Mouse (Mus musculus): ENCODE data around the gene Dnaja2. TPM values are rescaled to one million over a fixed set of nuclear protein-coding genes. Genes with fewer than 3 reads are reported as not detected.

The Dnaja2 gene
- total and polyA plus RNA-seq, 3 experiments = 150 to 471 (median 227) TPM

DNA sequence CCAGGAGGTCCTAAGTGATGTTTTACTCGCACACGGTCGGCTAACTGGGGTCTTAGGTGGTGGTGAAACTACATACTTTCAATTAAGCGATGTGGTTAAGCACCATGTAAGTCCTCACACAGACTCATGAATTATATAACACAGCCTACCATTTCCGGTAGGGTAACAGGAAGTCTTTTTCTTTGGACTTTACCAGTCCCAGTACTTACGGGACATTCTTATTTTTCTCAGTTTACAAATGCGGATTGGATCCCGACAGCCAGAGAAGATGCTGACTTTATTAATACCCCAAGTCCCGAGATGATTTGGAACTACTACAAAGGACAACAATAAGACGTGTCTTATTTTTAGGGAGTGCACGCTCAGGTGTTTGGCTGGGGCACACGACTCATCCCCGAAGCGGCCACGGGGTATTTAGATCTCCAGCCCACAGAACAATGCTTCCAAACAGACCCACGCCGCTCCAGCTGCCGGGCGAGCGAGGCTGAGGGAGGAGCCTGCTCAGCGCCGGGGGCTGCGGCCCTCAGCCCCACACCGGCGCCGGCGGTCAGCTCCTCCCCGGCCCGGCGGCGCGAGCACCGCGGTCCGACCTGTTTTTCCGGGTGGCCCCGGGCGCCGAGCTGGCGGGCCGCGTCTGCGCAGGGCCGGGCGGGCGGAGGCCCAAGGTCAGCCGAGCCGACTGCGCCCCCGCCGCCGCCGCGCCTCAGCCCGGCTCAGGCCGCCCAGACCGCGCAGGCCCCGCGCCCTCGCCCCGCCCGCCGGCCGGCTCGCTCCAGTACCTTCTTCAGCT, 558 bp downstream of the Dnaja2 start:
- peaks cover 21 to 40% of the 10 kb centered on the region in 2 experiments for H3K36me3 ChIP-seq (replicated peaks in 1 of 2; ENCODE audit: control insufficient read depth in 1 of 2, insufficient read depth in 1 of 2, low read length in 1 of 2)
- H3K4me3 ChIP-seq (replicated peaks in 1 of 3; ENCODE audit: low read depth in 2 of 3, low read length in 2 of 3, poor library complexity in 1 of 3) = peak overlapping the region; percentile 81 to 96 (median 94)
- peaks cover 48% of the 10 kb centered on the region for H3K79me2 ChIP-seq (replicated peaks; ENCODE audit: control insufficient read depth, extremely low read depth, insufficient read depth, poor library complexity, severe bottlenecking)
- peak overlapping the region; percentile 100 for H3K9ac ChIP-seq (ENCODE audit: insufficient read depth, low read depth)
- H3K4me1 ChIP-seq (ENCODE audit: control insufficient read depth in 1 of 2, insufficient read depth in 2 of 2) = peaks cover 6 to 52% of the 10 kb centered on the region in 2 experiments
- H3K9me3 ChIP-seq (replicated peaks; ENCODE audit: low read length) = no peaks in the 10 kb centered on the region
- no peaks in the 10 kb centered on the region for H3K27me3 ChIP-seq (replicated peaks)
- H3K27ac ChIP-seq (ENCODE audit: insufficient read depth, low read depth) = peak overlapping the region; percentile 81
- dilution Hi-C loops (cut with MboI; ENCODE audit: extremely low pct_ligation_motif_present, extremely low pct_unique_long_range_greater_than_20kb, low sequenced_read_pairs) (no loop called here), in situ Hi-C loops (cut with MboI; ENCODE audit: low pct_ligation_motif_present, low pct_unique_long_range_greater_than_20kb, low sequenced_read_pairs) (no loop called here)
- DNase-seq (ENCODE audit: extremely low read depth) = peak; percentile 59
- H3K4me2 ChIP-seq (ENCODE audit: insufficient read depth, low read depth, poor library complexity, severe bottlenecking) = peak overlapping the region; percentile 26; the same call in 1 of the 2 replicates
- TF ChIP-seq MAX (IDR thresholded peaks at IDR 0.05; ENCODE audit: low read length) = no peak
- TF ChIP-seq MYC (IDR thresholded peaks at IDR 0.05; ENCODE audit: low read depth, low read length) = peak; percentile 70
- TF ChIP-seq TBP (conservative IDR thresholded peaks at IDR 0.05; ENCODE audit: low read depth, low read length) = 0 out of 2 replicates have a peak, but pooled peaks have one; percentile 24
- 0 out of 2 replicates have a peak, but pooled peaks have one; percentile 21 for TF ChIP-seq CHD2 (IDR thresholded peaks at IDR 0.05; ENCODE audit: low read length)
- no peak for TF ChIP-seq SMC3 (IDR thresholded peaks at IDR 0.05; ENCODE audit: low read depth, low read length)
- TF ChIP-seq ELF1 (IDR thresholded peaks at IDR 0.05; ENCODE audit: low read depth, low read length) = peak; percentile 69
- TF ChIP-seq HCFC1 (IDR thresholded peaks at IDR 0.05; ENCODE audit: low read depth, low read length) = peak; percentile 61
- peak; percentile 63; the same call in 1 of the 2 replicates for TF ChIP-seq SIN3A (IDR thresholded peaks at IDR 0.05; ENCODE audit: low read length)
- 0 out of 2 replicates have a peak, but pooled peaks have one; percentile 28 for TF ChIP-seq NELFE (IDR thresholded peaks at IDR 0.05; ENCODE audit: low read depth, low read length)

DNA sequence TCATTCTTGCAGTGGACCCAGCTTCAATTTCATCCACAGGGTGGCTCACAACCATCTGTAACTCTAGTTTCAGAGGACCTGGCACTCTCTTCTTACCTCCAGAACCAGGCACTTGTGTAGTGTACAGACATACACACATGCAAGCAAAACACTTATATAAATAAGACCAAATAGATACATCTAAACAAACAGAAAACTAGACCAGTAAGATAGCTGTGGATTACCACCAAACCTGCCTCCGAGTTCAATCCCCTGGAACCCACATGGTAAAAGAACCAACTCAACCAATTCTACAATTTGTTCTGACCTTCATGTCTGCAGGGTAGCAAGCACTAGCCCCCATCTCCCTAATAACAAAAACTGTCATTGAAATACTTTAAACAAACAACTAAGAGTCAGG, 3.2 kb downstream of the Dnaja2 start:
- Histone ChIP-seq H3K4me3 (replicated peaks in 1 of 3; ENCODE audit: low read depth in 2 of 3, low read length in 2 of 3, poor library complexity in 1 of 3) (no peak overlapping the region), H3K27ac (ENCODE audit: insufficient read depth, low read depth) (no peak overlapping the region), H3K27me3 (replicated peaks) (no peaks in the 10 kb centered on the region), H3K9me3 (replicated peaks; ENCODE audit: low read length) (no peaks in the 10 kb centered on the region), H3K9ac (ENCODE audit: insufficient read depth, low read depth) (no peak overlapping the region), H3K79me2 (replicated peaks; ENCODE audit: control insufficient read depth, extremely low read depth, insufficient read depth, poor library complexity, severe bottlenecking) (peaks cover 61% of the 10 kb centered on the region), H3K4me1 (ENCODE audit: control insufficient read depth in 1 of 2, insufficient read depth in 2 of 2) (peaks cover 0 to 32% of the 10 kb centered on the region in 2 experiments; a peak in 2 of 4 replicates), H3K36me3 (replicated peaks in 1 of 2; ENCODE audit: control insufficient read depth in 1 of 2, insufficient read depth in 1 of 2, low read length in 1 of 2) (peaks cover 42 to 64% of the 10 kb centered on the region in 2 experiments), H3K4me2 (ENCODE audit: insufficient read depth, low read depth, poor library complexity, severe bottlenecking) (peak overlapping the region; percentile 24; the same call in 1 of the 2 replicates)
- in situ Hi-C loops (cut with MboI; ENCODE audit: low pct_ligation_motif_present, low pct_unique_long_range_greater_than_20kb, low sequenced_read_pairs) (no loop called here), dilution Hi-C loops (cut with MboI; ENCODE audit: extremely low pct_ligation_motif_present, extremely low pct_unique_long_range_greater_than_20kb, low sequenced_read_pairs) (no loop called here)
- no peak for DNase-seq (ENCODE audit: extremely low read depth)
- TF ChIP-seq HCFC1 (IDR thresholded peaks at IDR 0.05; ENCODE audit: low read depth, low read length) = no peak
- TF ChIP-seq EP300 (IDR thresholded peaks at IDR 0.05; ENCODE audit: low read length) = no peak
- TF ChIP-seq RCOR1 (conservative IDR thresholded peaks at IDR 0.05; ENCODE audit: low read depth, low read length) = no peak
- TF ChIP-seq ETS1 (conservative IDR thresholded peaks at IDR 0.05; ENCODE audit: low read depth, low read length) = no peak
- TF ChIP-seq BHLHE40 (IDR thresholded peaks at IDR 0.05; ENCODE audit: low read depth, low read length) = no peak
- no peak for TF ChIP-seq NELFE (IDR thresholded peaks at IDR 0.05; ENCODE audit: low read depth, low read length)
- TF ChIP-seq UBTF (IDR thresholded peaks at IDR 0.05; ENCODE audit: low read depth, low read length) = no peak
- no peak for TF ChIP-seq KAT2A (IDR thresholded peaks at IDR 0.05; ENCODE audit: insufficient replicate concordance, low read length)
- no peak for TF ChIP-seq ZKSCAN1 (IDR thresholded peaks at IDR 0.05; ENCODE audit: borderline replicate concordance, low read depth, low read length)
- no peak for TF ChIP-seq GABPA (IDR thresholded peaks at IDR 0.05; ENCODE audit: insufficient replicate concordance, low read depth, low read length)
- no peak for TF ChIP-seq MAX (IDR thresholded peaks at IDR 0.05; ENCODE audit: low read length)
- TF ChIP-seq MAZ (IDR thresholded peaks at IDR 0.05; ENCODE audit: low read depth, low read length) = no peak
- no peak for TF ChIP-seq SMC3 (IDR thresholded peaks at IDR 0.05; ENCODE audit: low read depth, low read length)
- TF ChIP-seq IRF4 (IDR thresholded peaks at IDR 0.05; ENCODE audit: low read depth, low read length) = no peak
- TF ChIP-seq ELF1 (IDR thresholded peaks at IDR 0.05; ENCODE audit: low read depth, low read length) = no peak
- no peak for TF ChIP-seq ZC3H11A (IDR thresholded peaks at IDR 0.05; ENCODE audit: low read depth, low read length)
- no peak for TF ChIP-seq TBP (conservative IDR thresholded peaks at IDR 0.05; ENCODE audit: low read depth, low read length)
